Mouse (Mus musculus) heart, embryonic 12.5 days (tissue): ENCODE data around the gene Carm1. TPM values are rescaled to one million over a fixed set of nuclear protein-coding genes. Genes with fewer than 3 reads are reported as not detected.
A peak's percentile ranks its signal among the peaks of the same experiment; 100 is the strongest.
"Not testable (repeated sequence)": the region's sequence is repeated elsewhere in the genome, so short reads cannot be mapped to it uniquely, and the experiment has no call there.

Source experiments
- ATAC-seq: fragments of 200-750 bp; cut with Nextera tagmentation; 2 replicates; pipeline ENCODE4 v1.8.0; 2017; ENCODE audit warnings: moderate TSS enrichment, moderate library complexity; ENCODE audit not compliant: insufficient number of reproducible peaks, low FRiP score
- H3K27ac ChIP-seq: fragments of 300-500 bp; sonication (generic); 2 replicates; pipeline ENCODE4 v1.5.1; 2016; ENCODE audit warnings: mild to moderate bottlenecking, moderate library complexity; ENCODE audit not compliant: poor library complexity, severe bottlenecking
- H3K27me3 ChIP-seq: fragments of 300-500 bp; sonication (generic); replicated peaks from 2 replicates; pipeline ENCODE4 v1.6.1; 2016; ENCODE audit warnings: mild to moderate bottlenecking, moderate library complexity
- H3K36me3 ChIP-seq: fragments of 300-500 bp; sonication (generic); 2 replicates; pipeline ENCODE4 v1.6.1; 2016; ENCODE audit warnings: mild to moderate bottlenecking, moderate library complexity
- H3K4me1 ChIP-seq: fragments of 300-500 bp; sonication (generic); replicated peaks from 2 replicates; pipeline ENCODE4 v1.6.1; 2016; ENCODE audit warnings: mild to moderate bottlenecking
- H3K4me2 ChIP-seq: fragments of 300-500 bp; sonication (generic); 2 replicates; pipeline ENCODE4 v1.6.1; 2016; ENCODE audit warnings: mild to moderate bottlenecking, moderate library complexity
- H3K4me3 ChIP-seq: fragments of 300-500 bp; sonication (generic); 2 replicates; pipeline ENCODE4 v1.5.1; 2016; ENCODE audit warnings: mild to moderate bottlenecking
- H3K9ac ChIP-seq: fragments of 300-500 bp; sonication (generic); 2 replicates; pipeline ENCODE4 v1.6.1; 2016; ENCODE audit warnings: mild to moderate bottlenecking, moderate library complexity
- H3K9me3 ChIP-seq: fragments of 300-500 bp; sonication (generic); replicated peaks from 2 replicates; pipeline ENCODE4 v1.6.1; 2016; ENCODE audit warnings: mild to moderate bottlenecking, moderate library complexity
- WGBS: fragments of 180-500 bp; shearing (Covaris S2); methylation state at CpG from one replicate; pipeline ENCODE4 v1.1.7; 2016; 5-methylcytosine and 5-hydroxymethylcytosine counted together
- polyA plus RNA-seq: library from polyadenylated mRNA; unstranded; fragments of >200 nt; fragmentation: Nextera tagmentation; extraction: Ambion mirVana; gene quantifications from 2 replicates; pipeline ENCODE4 v1.2.1, GENCODE M21; 2016

Carm1 gene
- polyA plus RNA-seq, 1 experiment from 2014 or later = 49.9 TPM

GRCm38 (mm10) chr9:21537009-21537408, 9.7 kb upstream of the Carm1 start:
- no peak overlapping the region for H3K9ac ChIP-seq
- ATAC-seq = no peak
- no peaks in the 10 kb centered on the region for H3K36me3 ChIP-seq
- H3K27ac ChIP-seq = no peak overlapping the region
- 74% methylated on average over 4 of the region's 4 CpGs for WGBS
- H3K27me3 ChIP-seq = no peaks in the 10 kb centered on the region
- peaks cover 6% of the 10 kb centered on the region for H3K4me1 ChIP-seq
- H3K4me2 ChIP-seq = no peak overlapping the region
- no peak overlapping the region for H3K4me3 ChIP-seq
- no peaks in the 10 kb centered on the region for H3K9me3 ChIP-seq

- no peaks in the 10 kb centered on the region for H3K9me3 ChIP-seq
- H3K4me2 ChIP-seq = no peak overlapping the region
- H3K4me3 ChIP-seq = no peak overlapping the region
- no peaks in the 10 kb centered on the region for H3K27me3 ChIP-seq
- no peak overlapping the region for H3K9ac ChIP-seq
- no peak overlapping the region for H3K27ac ChIP-seq
- 59% methylated on average over 7 of the region's 7 CpGs for WGBS
- peaks cover 8% of the 10 kb centered on the region for H3K4me1 ChIP-seq
- no peaks in the 10 kb centered on the region for H3K36me3 ChIP-seq
- no peak for ATAC-seq
Measured at GRCm38 (mm10) chr9:21539981-21540753, 6.5 kb upstream of the Carm1 start.

DNA sequence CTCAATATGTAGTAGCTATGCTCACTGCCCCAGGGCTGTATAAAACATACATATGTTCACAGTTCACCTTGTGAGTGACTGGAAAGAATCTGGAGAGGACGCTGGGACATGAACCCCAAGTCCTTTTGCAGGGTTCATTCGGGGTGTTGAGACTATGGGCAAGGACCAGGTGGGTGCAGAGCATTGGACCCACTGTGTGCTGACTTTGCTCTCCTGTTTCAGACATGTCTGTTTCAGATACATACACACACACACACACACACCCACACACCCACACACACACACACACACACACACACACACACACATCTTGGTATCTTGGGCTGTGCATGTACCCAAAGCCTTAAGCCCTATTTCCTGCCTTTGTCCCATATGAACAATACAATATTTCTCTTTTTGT, 4.7 kb upstream of the Carm1 start:
- not testable (repeated sequence) for ATAC-seq, H3K4me2 ChIP-seq
- WGBS = 82% methylated on average over 2 of the region's 2 CpGs

GRCm38 (mm10) chr9:21545351-21545915, 1.3 kb upstream of the Carm1 start:
- WGBS = 16% methylated on average over 9 of the region's 9 CpGs
- Histone ChIP-seq H3K4me3 (peak overlapping the region; percentile 86), H3K9me3 (no peaks in the 10 kb centered on the region), H3K27ac (peak overlapping the region; percentile 85), H3K4me1 (peaks cover 15% of the 10 kb centered on the region), H3K27me3 (no peaks in the 10 kb centered on the region), H3K9ac (peak overlapping the region; percentile 64), H3K4me2 (peak overlapping the region; percentile 75), H3K36me3 (peaks cover 8% of the 10 kb centered on the region; the same call in 1 of the 2 replicates)
- peak; percentile 43 for ATAC-seq

More for the DNA sequence above, 4.7 kb upstream of the Carm1 start:
- not testable (repeated sequence) for H3K9me3 ChIP-seq, H3K36me3 ChIP-seq, H3K27me3 ChIP-seq, H3K27ac ChIP-seq, H3K9ac ChIP-seq, H3K4me3 ChIP-seq
- peaks cover 11% of the 10 kb centered on the region for H3K4me1 ChIP-seq

DNA sequence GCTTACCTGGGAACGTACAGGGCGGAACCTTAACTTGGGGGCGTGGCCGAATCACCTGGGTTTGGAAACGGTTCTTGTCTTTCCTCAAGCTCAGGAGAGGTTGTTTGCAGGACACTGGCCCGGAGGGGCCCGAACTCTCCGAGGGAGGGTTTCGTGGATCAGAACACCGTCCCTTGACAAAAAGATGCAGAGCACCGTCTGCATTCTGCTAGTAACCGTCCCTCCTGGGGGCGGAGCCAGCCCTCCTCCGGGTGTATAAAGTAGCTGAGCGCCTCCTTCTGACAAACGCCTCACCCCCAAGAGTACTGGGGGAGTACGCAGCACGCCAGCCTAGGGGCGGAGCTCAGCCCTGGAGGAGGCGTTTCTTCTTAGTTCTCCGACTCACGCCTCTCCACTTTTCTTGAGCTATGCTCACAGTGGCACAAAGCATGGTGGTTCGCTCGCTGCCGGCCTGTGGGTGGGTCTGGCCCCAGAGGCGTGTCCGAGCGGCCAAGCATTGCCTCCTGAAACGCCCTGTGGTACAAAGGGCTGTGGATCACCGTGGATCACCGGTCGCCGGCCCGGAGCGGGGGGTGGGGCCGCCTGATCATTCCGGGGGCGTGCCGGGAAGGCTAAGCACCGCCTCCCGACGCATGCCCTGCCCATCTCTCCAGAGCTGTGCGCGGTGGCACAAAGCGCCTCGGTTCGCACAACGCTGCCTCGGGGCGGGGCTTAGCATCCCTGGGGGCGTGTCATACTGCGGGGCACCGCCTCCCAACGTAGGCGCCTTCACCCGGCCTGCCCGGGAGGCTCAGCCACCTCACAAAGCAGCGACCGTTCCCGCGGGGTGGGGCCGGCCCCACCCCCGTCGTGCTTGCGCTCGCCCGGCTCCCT, 542 bp upstream of the Carm1 start:
- H3K27me3 ChIP-seq = no peaks in the 10 kb centered on the region
- peaks cover 15% of the 10 kb centered on the region for H3K4me1 ChIP-seq
- no peaks in the 10 kb centered on the region for H3K9me3 ChIP-seq
- H3K36me3 ChIP-seq = peaks cover 13% of the 10 kb centered on the region
- under 1% methylated on average over 66 of the region's 67 CpGs for WGBS
- peak overlapping the region; percentile 75 for H3K4me2 ChIP-seq
- ATAC-seq = peak; percentile 96
- H3K27ac ChIP-seq = peak overlapping the region; percentile 85
- H3K9ac ChIP-seq = peak overlapping the region; percentile 64
- peak overlapping the region; percentile 86 for H3K4me3 ChIP-seq

- Histone ChIP-seq H3K27ac (peak overlapping the region; percentile 95), H3K4me1 (peaks cover 15% of the 10 kb centered on the region), H3K36me3 (peaks cover 20% of the 10 kb centered on the region), H3K4me2 (peak overlapping the region; percentile 83), H3K9ac (peak overlapping the region; percentile 91), H3K9me3 (no peaks in the 10 kb centered on the region), H3K27me3 (no peaks in the 10 kb centered on the region), H3K4me3 (peak overlapping the region; percentile 86)
- peak; percentile 54 for ATAC-seq
- WGBS = under 1% methylated on average over 52 of the region's 66 CpGs
Measured at GRCm38 (mm10) chr9:21547075-21547941, 614 bp downstream of the Carm1 start.

- Histone ChIP-seq H3K27me3 (no peaks in the 10 kb centered on the region), H3K9ac (no peak overlapping the region), H3K9me3 (no peaks in the 10 kb centered on the region), H3K4me2 (no peak overlapping the region), H3K4me3 (no peak overlapping the region), H3K36me3 (peaks cover 36% of the 10 kb centered on the region), H3K27ac (no peak overlapping the region), H3K4me1 (peaks cover 32% of the 10 kb centered on the region)
- ATAC-seq = no peak
- 94% methylated on average over 2 of the region's 2 CpGs for WGBS
Measured at GRCm38 (mm10) chr9:21551049-21551448, 4.4 kb downstream of the Carm1 start.

GRCm38 (mm10) chr9:21553607-21554273, 7.0 kb downstream of the Carm1 start:
- no peaks in the 10 kb centered on the region for H3K9me3 ChIP-seq
- no peak overlapping the region for H3K4me2 ChIP-seq
- 86% methylated on average over 6 of the region's 6 CpGs for WGBS
- ATAC-seq = no peak
- no peak overlapping the region for H3K4me3 ChIP-seq
- no peaks in the 10 kb centered on the region for H3K27me3 ChIP-seq
- peaks cover 36% of the 10 kb centered on the region for H3K36me3 ChIP-seq
- H3K27ac ChIP-seq = no peak overlapping the region
- no peak overlapping the region for H3K9ac ChIP-seq
- peaks cover 45% of the 10 kb centered on the region for H3K4me1 ChIP-seq

DNA sequence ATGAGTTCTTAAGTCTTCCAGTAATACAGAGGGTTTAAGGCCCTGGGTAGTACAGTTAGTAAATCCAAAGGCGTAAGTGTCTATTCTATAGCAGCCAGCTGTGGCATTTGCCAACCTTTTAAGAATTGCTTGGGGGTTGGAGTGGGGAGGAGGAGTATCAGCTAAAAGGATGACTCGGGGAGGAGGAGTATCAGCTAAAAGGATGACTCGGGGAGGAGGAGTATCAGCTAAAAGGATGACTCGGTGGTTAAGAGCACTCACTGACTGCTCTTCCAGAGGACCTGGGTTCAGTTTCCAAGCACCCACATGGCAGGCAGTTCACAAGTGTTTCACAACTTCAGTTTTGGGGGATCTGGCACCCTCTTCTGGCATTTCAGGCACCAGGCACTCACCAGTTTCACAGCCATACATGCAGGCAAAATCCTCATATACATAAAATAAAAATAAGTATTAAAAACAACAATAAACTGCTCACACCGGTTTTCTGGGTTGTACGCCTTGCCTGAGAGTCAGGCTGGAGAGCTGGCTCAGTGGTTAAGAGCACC, 8.6 kb downstream of the Carm1 start:
- H3K4me1 ChIP-seq = peaks cover 51% of the 10 kb centered on the region
- no peak for ATAC-seq
- H3K27me3 ChIP-seq = no peaks in the 10 kb centered on the region
- H3K4me2 ChIP-seq = no peak overlapping the region
- H3K9me3 ChIP-seq = no peaks in the 10 kb centered on the region
- no peak overlapping the region for H3K9ac ChIP-seq
- no peak overlapping the region for H3K27ac ChIP-seq
- WGBS = 81% methylated on average over 6 of the region's 6 CpGs
- no peak overlapping the region for H3K4me3 ChIP-seq
- H3K36me3 ChIP-seq = peaks cover 33% of the 10 kb centered on the region

GRCm38 (mm10) chr9:21556996-21557395, 10.3 kb downstream of the Carm1 start:
- Histone ChIP-seq H3K4me3 (no peak overlapping the region), H3K9ac (no peak overlapping the region), H3K4me1 (peaks cover 51% of the 10 kb centered on the region), H3K27ac (peak overlapping the region; percentile 0; the same call in 1 of the 2 replicates), H3K27me3 (no peaks in the 10 kb centered on the region), H3K36me3 (peaks cover 31% of the 10 kb centered on the region), H3K4me2 (no peak overlapping the region), H3K9me3 (no peaks in the 10 kb centered on the region)
- 92% methylated on average over 2 of the region's 2 CpGs for WGBS
- no peak for ATAC-seq
